Mouse (Mus musculus) kidney, postnatal 10 days (tissue): ENCODE results near the gene Ctxn1.

ENCODE experiments used
- DNase-seq: peaks from one replicate; pipeline ENCODE4 v3.0.0; 2021; ENCODE audit warnings: mixed read lengths

Ctxn1 gene

GRCm38 (mm10) chr8:4250306-4250970 lies 8.6 kb downstream of the Ctxn1 start:
- DNase-seq, result peak; percentile 92

GRCm38 (mm10) chr8:4249213-4249612 lies 9.9 kb downstream of the Ctxn1 start:
- DNase-seq, result peak; percentile 63

- DNase-seq, result no peak
Observed at GRCm38 (mm10) chr8:4247951-4248540, 11.0 kb downstream of the Ctxn1 start, which contains the start of gene Tgfbr3l. Gene Tgfbr3l (plus strand): TSS chr8:4248214.

- no peak for DNase-seq
Observed at GRCm38 (mm10) chr8:4247241-4247640, 11.8 kb downstream of the Ctxn1 start.

GRCm38 (mm10) chr8:4245737-4246136 lies 13.3 kb downstream of the Ctxn1 start:
- DNase-seq, result no peak

GRCm38 (mm10) chr8:4245061-4245460 lies 14.0 kb downstream of the Ctxn1 start:
- DNase-seq, result no peak

GRCm38 (mm10) chr8:4239193-4239890 lies 19.7 kb downstream of the Ctxn1 start:
- no peak for DNase-seq

- peak; percentile 100 for DNase-seq
Observed at GRCm38 (mm10) chr8:4238434-4239192, 20.5 kb downstream of the Ctxn1 start, which contains the start of the genes Map2k7 and Gm49320. Gene Map2k7 (plus strand): TSS chr8:4238740. Gene Gm49320 (plus strand): TSS chr8:4238865.

GRCm38 (mm10) chr8:4237814-4238433 lies 21.1 kb downstream of the Ctxn1 start:
- peak; percentile 45 for DNase-seq

GRCm38 (mm10) chr8:4230612-4231351 lies 28.3 kb downstream of the Ctxn1 start:
- DNase-seq, result no peak

- no peak for DNase-seq
Observed at GRCm38 (mm10) chr8:4229784-4230183, 29.3 kb downstream of the Ctxn1 start.

- DNase-seq, result no peak
Observed at GRCm38 (mm10) chr8:4227919-4228318, 31.2 kb downstream of the Ctxn1 start.

- peak; percentile 48 for DNase-seq
Observed at GRCm38 (mm10) chr8:4226739-4227347, 32.2 kb downstream of the Ctxn1 start, which contains the start of gene Lrrc8e. Gene Lrrc8e (plus strand): TSS chr8:4226827.

GRCm38 (mm10) chr8:4226323-4226722 lies 32.8 kb downstream of the Ctxn1 start:
- DNase-seq, result no peak

GRCm38 (mm10) chr8:4222059-4222458 lies 37.0 kb downstream of the Ctxn1 start:
- no peak for DNase-seq

GRCm38 (mm10) chr8:4219617-4220016 lies 39.5 kb downstream of the Ctxn1 start:
- no peak for DNase-seq

- peak; percentile 38 for DNase-seq
Observed at GRCm38 (mm10) chr8:4216791-4217621, 42.1 kb downstream of the Ctxn1 start, which contains the start of gene Prr36. Gene Prr36 (minus strand): TSS chr8:4217459.

GRCm38 (mm10) chr8:4216296-4216695 lies 42.8 kb downstream of the Ctxn1 start:
- peak; percentile 10 for DNase-seq

- peak; percentile 62 for DNase-seq
Observed at GRCm38 (mm10) chr8:4214006-4214980, 44.8 kb downstream of the Ctxn1 start.
